Mouse (Mus musculus): Measurements from ENCODE around the gene Galnt18. TPM values are rescaled to one million over a fixed set of nuclear protein-coding genes. Genes with fewer than 3 reads are reported as not detected.

Gene Galnt18
- polyA plus RNA-seq, 1 experiment from 2014 or later = 20.5 TPM

- Histone ChIP-seq H3K4me3 (ENCODE audit: low read depth, low read length) (no peak overlapping the region), H3K36me3 (ENCODE audit: control insufficient read depth, insufficient read depth, low read length) (no peaks in the 10 kb centered on the region), H3K4me2 (replicated peaks; ENCODE audit: low read depth) (no peak overlapping the region), H3K9me3 (ENCODE audit: control insufficient read depth, low read length) (no peaks in the 10 kb centered on the region), H3K4me1 (replicated peaks; ENCODE audit: control insufficient read depth, insufficient read depth) (no peaks in the 10 kb centered on the region), H3K27me3 (ENCODE audit: control insufficient read depth, insufficient read depth, low read length) (no peaks in the 10 kb centered on the region), H3K27ac (replicated peaks) (no peak overlapping the region), H3K9ac (ENCODE audit: low read length) (no peak overlapping the region)
- TF ChIP-seq CTCF (IDR thresholded peaks at IDR 0.05; ENCODE audit: low read depth) (no peak), EP300 (optimal IDR thresholded peaks at IDR 0.05) (no peak)
- no peak for DNase-seq (ENCODE audit: low spot score)
- 71% methylated on average over 1 of the region's 1 CpGs for WGBS
- no peak for ATAC-seq (ENCODE audit: low FRiP score, low TSS enrichment)
Measured at GRCm38 (mm10) chr7:111427392-111427791, 352.4 kb downstream of the Galnt18 start.

Small RNA genes lying within 50 kb of the gene (microRNA-seq; reads per million reads assigned to microRNA genes)
- gene Gm25787 = not detected

Other genes with a start within 250 kb of the Galnt18 start
- 23.7 and 24.5 TPM in 2 replicates for gene Usp47, start 243.5 kb upstream of the Galnt18 start, polyA plus RNA-seq (2015; fragmentation: Nextera tagmentation; extraction: Ambion mirVana)